Mouse (Mus musculus) olfactory bulb, adult 2 months (tissue): ENCODE results near the gene Tmem161a.

Source experiments
- CTCF ChIP-seq: fragments of 200-500 bp; IDR thresholded peaks from 2 replicates; pipeline ENCODE4 v1.5.1; 2012; ENCODE audit warnings: low read depth, mild to moderate bottlenecking, low read length, moderate library complexity; ENCODE audit not compliant: insufficient read depth
- POLR2A ChIP-seq: fragments of 200-500 bp; IDR thresholded peaks from 2 replicates; pipeline ENCODE4 v1.6.1; 2012; ENCODE audit warnings: mild to moderate bottlenecking, low read depth, low read length, moderate library complexity; ENCODE audit not compliant: insufficient read depth

DNA sequence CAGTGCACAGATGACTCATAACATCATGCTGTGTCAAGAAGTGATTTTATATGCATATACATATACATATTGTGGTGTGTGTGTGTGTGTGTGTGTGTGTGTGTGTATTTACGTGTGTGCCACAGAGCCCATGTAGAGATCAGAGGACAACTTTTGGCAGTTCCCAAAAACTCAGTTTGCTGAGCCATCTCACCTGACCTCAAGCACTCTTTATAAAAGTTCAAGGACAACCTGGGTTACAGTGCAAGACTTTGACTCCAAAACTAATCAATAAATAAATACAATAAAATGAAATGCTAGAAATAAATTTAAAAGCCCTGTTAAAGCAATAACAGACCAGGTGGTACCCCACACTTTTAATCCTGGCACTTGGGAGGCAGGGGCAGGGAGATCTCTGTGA is 39.1 kb downstream of the Tmem161a start:
- TF ChIP-seq POLR2A (no peak), CTCF (no peak)
